In genomic region chr5:136427772-136428497, GRCm38 (mm10) we compare ENCODE assay signal across 8 mouse cellular contexts.
DNase-seq lines count a peak whose midpoint lies in the region; ATAC-seq lines count a peak whose summit lies in the region.

No protein-coding gene starts in this region.

- no peak overlapping the region for H3K4me3 ChIP-seq in lung, embryonic 16.5 days (ENCODE audit: low read length)
- no peak overlapping the region for H3K4me3 ChIP-seq in intestine, embryonic 15.5 days (replicated peaks)
- H3K4me3 ChIP-seq in limb, embryonic 13.5 days, result no peak overlapping the region
- no peak overlapping the region for H3K4me3 ChIP-seq in stomach, embryonic 14.5 days (ENCODE audit: low read depth, low read length)

- peak overlapping the region; percentile 31 for H3K9ac ChIP-seq in lung, embryonic 16.5 days (ENCODE audit: low read length)
- H3K9ac ChIP-seq in intestine, embryonic 15.5 days, result no peak overlapping the region
- H3K9ac ChIP-seq in limb, embryonic 13.5 days, result no peak overlapping the region
- H3K9ac ChIP-seq in stomach, embryonic 14.5 days (replicated peaks; ENCODE audit: low read depth, low read length), result no peak overlapping the region

- DNase-seq in lung, postnatal 14 days, result no peak
- DNase-seq in gastrocnemius, postnatal 14 days, result peak; percentile 39
- no peak for DNase-seq in urinary bladder, postnatal 14 days (ENCODE audit: low spot score)
- DNase-seq in spleen, postnatal 4 days (ENCODE audit: low spot score in 2 of 2), result no peak

- H3K27me3 ChIP-seq in lung, embryonic 16.5 days (ENCODE audit: control insufficient read depth, insufficient read depth, low read depth, low read length), result no peaks in the 10 kb centered on the region
- no peaks in the 10 kb centered on the region for H3K27me3 ChIP-seq in intestine, embryonic 15.5 days (replicated peaks)
- H3K27me3 ChIP-seq in limb, embryonic 13.5 days, result peaks cover 94% of the 10 kb centered on the region
- no peaks in the 10 kb centered on the region for H3K27me3 ChIP-seq in stomach, embryonic 14.5 days (ENCODE audit: control insufficient read depth, insufficient read depth, low read length)

- 26% methylated on average over 13 of the region's 13 CpGs for WGBS in lung, embryonic 16.5 days
- 42% methylated on average over 13 of the region's 13 CpGs for WGBS in intestine, embryonic 15.5 days
- 59% methylated on average over 13 of the region's 13 CpGs for WGBS in limb, embryonic 13.5 days
- whole genome bisulfite sequencing in stomach, embryonic 14.5 days, result 31% methylated on average over 13 of the region's 13 CpGs

- no peaks in the 10 kb centered on the region for H3K9me3 ChIP-seq in lung, embryonic 16.5 days (ENCODE audit: control insufficient read depth, low read length)
- no peaks in the 10 kb centered on the region for H3K9me3 ChIP-seq in intestine, embryonic 15.5 days
- no peaks in the 10 kb centered on the region for H3K9me3 ChIP-seq in limb, embryonic 13.5 days
- H3K9me3 ChIP-seq in stomach, embryonic 14.5 days (ENCODE audit: control insufficient read depth, low read depth, low read length), result no peaks in the 10 kb centered on the region

- peaks cover 35% of the 10 kb centered on the region for H3K4me1 ChIP-seq in lung, embryonic 16.5 days (replicated peaks; ENCODE audit: control insufficient read depth, insufficient read depth, low read length)
- peaks cover 26% of the 10 kb centered on the region for H3K4me1 ChIP-seq in intestine, embryonic 15.5 days (replicated peaks)
- peaks cover 43% of the 10 kb centered on the region for H3K4me1 ChIP-seq in limb, embryonic 13.5 days
- peaks cover 26% of the 10 kb centered on the region for H3K4me1 ChIP-seq in stomach, embryonic 14.5 days (ENCODE audit: control insufficient read depth, insufficient read depth, low read length)

- peak overlapping the region; percentile 6; the same call in 1 of the 2 replicates for H3K4me2 ChIP-seq in lung, embryonic 16.5 days (ENCODE audit: low read depth, low read length)
- H3K4me2 ChIP-seq in intestine, embryonic 15.5 days (replicated peaks), result no peak overlapping the region
- H3K4me2 ChIP-seq in limb, embryonic 13.5 days (replicated peaks), result no peak overlapping the region; the same call in 1 of the 2 replicates
- H3K4me2 ChIP-seq in stomach, embryonic 14.5 days (replicated peaks; ENCODE audit: low read depth, low read length), result no peak overlapping the region

- intact Hi-C loops in gastrocnemius, postnatal 14 days (cut with DNase I; ENCODE audit: low total_unique reads), result no loop called here

- H3K36me3 ChIP-seq in lung, embryonic 16.5 days (ENCODE audit: control insufficient read depth, insufficient read depth, low read length), result no peaks in the 10 kb centered on the region
- H3K36me3 ChIP-seq in intestine, embryonic 15.5 days, result no peaks in the 10 kb centered on the region
- no peaks in the 10 kb centered on the region for H3K36me3 ChIP-seq in limb, embryonic 13.5 days
- no peaks in the 10 kb centered on the region for H3K36me3 ChIP-seq in stomach, embryonic 14.5 days (ENCODE audit: control insufficient read depth, insufficient read depth, low read length)

- peak; percentile 42 for ATAC-seq in lung, embryonic 16.5 days (ENCODE audit: low read depth)
- no peak for ATAC-seq in intestine, embryonic 15.5 days
- no peak for ATAC-seq in limb, embryonic 13.5 days (ENCODE audit: low FRiP score, low read depth)
- ATAC-seq in stomach, embryonic 14.5 days (ENCODE audit: insufficient number of reproducible peaks, insufficient read depth, low FRiP score, low read depth), result no peak

- peak overlapping the region; percentile 75 for H3K27ac ChIP-seq in lung, embryonic 16.5 days (ENCODE audit: low read length)
- peak overlapping the region; percentile 59 for H3K27ac ChIP-seq in intestine, embryonic 15.5 days
- peak overlapping the region; percentile 39; the same call in 1 of the 2 replicates for H3K27ac ChIP-seq in limb, embryonic 13.5 days
- peak overlapping the region; percentile 64; the same call in 1 of the 2 replicates for H3K27ac ChIP-seq in stomach, embryonic 14.5 days (ENCODE audit: low read length)
